Mouse (Mus musculus): ENCODE data around the gene Satb2. TPM values are rescaled to one million over a fixed set of nuclear protein-coding genes. Genes with fewer than 3 reads are reported as not detected.

The Satb2 gene
- polyA plus RNA-seq, 1 experiment, result 1.8 TPM

DNA sequence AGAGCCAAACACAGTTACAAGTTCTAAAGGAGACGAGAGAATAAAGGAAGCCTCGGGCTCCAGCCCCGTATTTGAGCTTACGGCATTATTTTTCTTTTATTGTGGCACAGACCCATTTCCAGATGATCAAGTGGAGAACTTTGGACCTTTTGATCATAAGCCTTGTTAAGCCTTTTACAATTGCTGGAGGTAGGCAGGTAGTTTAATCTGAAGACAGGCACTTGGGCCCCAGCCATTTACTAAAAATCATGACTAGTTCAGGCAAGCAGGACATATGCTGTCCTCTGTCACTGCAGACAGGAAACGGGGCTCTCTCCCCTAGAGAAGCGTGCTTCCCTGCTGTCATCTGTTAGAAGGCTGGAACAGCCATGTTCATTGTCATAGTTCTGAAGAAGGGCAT, 26.9 kb downstream of the Satb2 start:
- Histone ChIP-seq H3K27me3 (ENCODE audit: control insufficient read depth, insufficient read depth, insufficient read length) (no peaks in the 10 kb centered on the region), H3K79me2 (ENCODE audit: control insufficient read depth, insufficient read depth) (no peaks in the 10 kb centered on the region), H3K36me3 (ENCODE audit: control insufficient read depth, insufficient read depth) (peaks cover 10% of the 10 kb centered on the region), H3K4me3 (no peak overlapping the region), H3ac (ENCODE audit: control insufficient read depth, insufficient read length) (no peak overlapping the region), H3K4me2 (ENCODE audit: low read depth) (no peak overlapping the region)
- TF ChIP-seq MAX (IDR thresholded peaks at IDR 0.05; ENCODE audit: low read depth) (no peak), E2F4 (IDR thresholded peaks at IDR 0.05; ENCODE audit: insufficient read depth) (no peak), REST (IDR thresholded peaks at IDR 0.05; ENCODE audit: insufficient read depth, insufficient read length) (no peak), TCF12 (IDR thresholded peaks at IDR 0.05; ENCODE audit: insufficient read depth, poor library complexity, severe bottlenecking) (no peak), MYOD1 (IDR thresholded peaks at IDR 0.05; ENCODE audit: control insufficient read depth in 1 of 3, insufficient read length in 2 of 3, low read depth in 2 of 3) (no peak), POLR2A (IDR thresholded peaks at IDR 0.05; ENCODE audit: insufficient read length, low read depth) (no peak), POLR2AphosphoS2 (IDR thresholded peaks at IDR 0.05; ENCODE audit: insufficient read length, low read depth) (no peak), TCF3 (IDR thresholded peaks at IDR 0.05; ENCODE audit: insufficient read length, low read depth) (no peak), CEBPB (IDR thresholded peaks at IDR 0.05; ENCODE audit: insufficient read depth, poor library complexity, severe bottlenecking) (no peak), MYOG (IDR thresholded peaks at IDR 0.05; ENCODE audit: control insufficient read depth in 1 of 3, insufficient read depth in 1 of 3, insufficient read length in 2 of 3, low read depth in 2 of 3) (no peak), SRF (IDR thresholded peaks at IDR 0.05; ENCODE audit: control insufficient read depth, insufficient read length, low read depth) (no peak), USF1 (IDR thresholded peaks at IDR 0.05; ENCODE audit: low read depth) (no peak)

DNA sequence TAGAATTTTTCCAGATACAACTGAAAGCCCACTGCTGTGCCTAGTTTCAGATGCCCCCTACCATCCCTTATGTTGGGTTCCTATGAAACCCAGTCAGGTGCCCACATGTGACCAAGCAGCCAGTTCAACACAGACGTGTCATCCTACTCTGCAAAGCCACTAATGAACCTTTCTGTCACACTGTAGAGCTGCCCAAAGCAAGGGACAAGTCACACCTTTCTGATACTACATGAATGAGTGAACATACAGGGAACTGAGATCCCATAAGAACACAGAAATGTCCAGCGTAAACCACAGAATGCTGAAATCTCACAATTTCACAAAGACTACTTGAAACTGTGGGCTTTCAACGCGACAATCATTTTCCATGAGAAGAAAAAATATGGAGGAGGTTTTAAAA, 39.0 kb downstream of the Satb2 start:
- H3ac ChIP-seq (ENCODE audit: control insufficient read depth, insufficient read length), result no peak overlapping the region
- H3K36me3 ChIP-seq (ENCODE audit: control insufficient read depth, insufficient read depth), result peaks cover 7% of the 10 kb centered on the region
- no peaks in the 10 kb centered on the region for H3K79me2 ChIP-seq (ENCODE audit: control insufficient read depth, insufficient read depth)
- no peak overlapping the region for H3K4me3 ChIP-seq
- H3K27me3 ChIP-seq (ENCODE audit: control insufficient read depth, insufficient read depth, insufficient read length), result no peaks in the 10 kb centered on the region
- TF ChIP-seq TCF12 (IDR thresholded peaks at IDR 0.05; ENCODE audit: insufficient read depth, poor library complexity, severe bottlenecking), result no peak
- TF ChIP-seq POLR2AphosphoS2 (IDR thresholded peaks at IDR 0.05; ENCODE audit: insufficient read length, low read depth), result no peak
- TF ChIP-seq POLR2A (IDR thresholded peaks at IDR 0.05; ENCODE audit: insufficient read length, low read depth), result no peak
- no peak for TF ChIP-seq E2F4 (IDR thresholded peaks at IDR 0.05; ENCODE audit: insufficient read depth)
- TF ChIP-seq CEBPB (IDR thresholded peaks at IDR 0.05; ENCODE audit: insufficient read depth, poor library complexity, severe bottlenecking), result no peak
- no peak overlapping the region for H3K4me2 ChIP-seq (ENCODE audit: low read depth)

DNA sequence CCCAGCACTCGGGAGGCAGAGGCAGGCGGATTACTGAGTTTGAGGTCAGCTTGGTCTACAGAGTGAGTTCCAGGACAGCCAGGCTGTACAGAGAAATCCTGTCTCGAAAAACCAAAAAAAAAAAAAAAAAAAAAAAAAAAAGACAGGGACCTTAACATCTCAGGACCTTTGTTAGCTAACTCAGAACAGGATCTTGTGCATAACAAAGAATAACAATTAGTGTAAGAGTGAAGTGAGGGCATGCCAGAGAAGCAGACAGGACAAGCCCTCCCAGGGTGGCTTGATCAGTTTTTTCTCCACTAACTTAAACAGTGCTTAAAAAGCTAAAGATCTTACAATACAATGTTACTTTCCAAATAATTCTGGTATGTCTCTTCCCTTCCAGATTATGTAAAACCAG, 40.0 kb downstream of the Satb2 start:
- no peak overlapping the region for H3ac ChIP-seq (ENCODE audit: control insufficient read depth, insufficient read length)
- H3K27me3 ChIP-seq (ENCODE audit: control insufficient read depth, insufficient read depth, insufficient read length), result no peaks in the 10 kb centered on the region
- TF ChIP-seq SRF (IDR thresholded peaks at IDR 0.05; ENCODE audit: control insufficient read depth, insufficient read length, low read depth) (no peak), MAX (IDR thresholded peaks at IDR 0.05; ENCODE audit: low read depth) (no peak), CEBPB (IDR thresholded peaks at IDR 0.05; ENCODE audit: insufficient read depth, poor library complexity, severe bottlenecking) (no peak), MYOG (IDR thresholded peaks at IDR 0.05; ENCODE audit: control insufficient read depth in 1 of 3, insufficient read depth in 1 of 3, insufficient read length in 2 of 3, low read depth in 2 of 3) (no peak), USF1 (IDR thresholded peaks at IDR 0.05; ENCODE audit: low read depth) (no peak), TCF3 (IDR thresholded peaks at IDR 0.05; ENCODE audit: insufficient read length, low read depth) (no peak), REST (IDR thresholded peaks at IDR 0.05; ENCODE audit: insufficient read depth, insufficient read length) (no peak), POLR2AphosphoS2 (IDR thresholded peaks at IDR 0.05; ENCODE audit: insufficient read length, low read depth) (no peak), E2F4 (IDR thresholded peaks at IDR 0.05; ENCODE audit: insufficient read depth) (no peak), MYOD1 (IDR thresholded peaks at IDR 0.05; ENCODE audit: control insufficient read depth in 1 of 3, insufficient read length in 2 of 3, low read depth in 2 of 3) (no peak), TCF12 (IDR thresholded peaks at IDR 0.05; ENCODE audit: insufficient read depth, poor library complexity, severe bottlenecking) (no peak), POLR2A (IDR thresholded peaks at IDR 0.05; ENCODE audit: insufficient read length, low read depth) (no peak)
- no peak overlapping the region for H3K4me3 ChIP-seq
- no peaks in the 10 kb centered on the region for H3K79me2 ChIP-seq (ENCODE audit: control insufficient read depth, insufficient read depth)
- H3K36me3 ChIP-seq (ENCODE audit: control insufficient read depth, insufficient read depth), result peaks cover 6% of the 10 kb centered on the region
- no peak overlapping the region for H3K4me2 ChIP-seq (ENCODE audit: low read depth)

DNA sequence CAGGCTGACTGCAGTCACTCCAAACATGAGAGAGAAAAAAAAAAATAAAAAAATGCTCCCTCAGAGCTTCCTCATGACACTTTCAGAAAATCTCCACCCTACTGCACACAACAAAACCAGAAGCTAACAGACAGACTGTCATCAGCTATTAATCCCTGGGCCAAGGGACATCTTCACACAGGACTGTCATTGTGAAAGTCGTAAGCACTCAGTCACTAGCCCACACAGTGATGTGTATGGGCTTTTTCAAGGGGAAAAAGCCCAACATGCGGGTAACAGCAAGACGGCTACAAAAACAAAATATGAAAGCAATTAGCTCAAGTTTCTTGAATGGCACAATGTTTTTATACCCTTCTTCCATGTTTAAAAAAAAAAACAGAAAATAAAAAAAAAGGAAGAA, 41.9 kb downstream of the Satb2 start:
- Histone ChIP-seq H3ac (ENCODE audit: control insufficient read depth, insufficient read length) (no peak overlapping the region), H3K36me3 (ENCODE audit: control insufficient read depth, insufficient read depth) (peaks cover 3% of the 10 kb centered on the region), H3K4me2 (ENCODE audit: low read depth) (no peak overlapping the region), H3K27me3 (ENCODE audit: control insufficient read depth, insufficient read depth, insufficient read length) (no peaks in the 10 kb centered on the region), H3K79me2 (ENCODE audit: control insufficient read depth, insufficient read depth) (no peaks in the 10 kb centered on the region), H3K4me3 (no peak overlapping the region)
- no peak for TF ChIP-seq USF1 (IDR thresholded peaks at IDR 0.05; ENCODE audit: low read depth)
- TF ChIP-seq REST (IDR thresholded peaks at IDR 0.05; ENCODE audit: insufficient read depth, insufficient read length), result no peak
- no peak for TF ChIP-seq SRF (IDR thresholded peaks at IDR 0.05; ENCODE audit: control insufficient read depth, insufficient read length, low read depth)
- TF ChIP-seq MYOG (IDR thresholded peaks at IDR 0.05; ENCODE audit: control insufficient read depth in 1 of 3, insufficient read depth in 1 of 3, insufficient read length in 2 of 3, low read depth in 2 of 3), result no peak
- TF ChIP-seq POLR2AphosphoS2 (IDR thresholded peaks at IDR 0.05; ENCODE audit: insufficient read length, low read depth), result no peak
- no peak for TF ChIP-seq MYOD1 (IDR thresholded peaks at IDR 0.05; ENCODE audit: control insufficient read depth in 1 of 3, insufficient read length in 2 of 3, low read depth in 2 of 3)
- TF ChIP-seq TCF3 (IDR thresholded peaks at IDR 0.05; ENCODE audit: insufficient read length, low read depth), result no peak
- no peak for TF ChIP-seq CEBPB (IDR thresholded peaks at IDR 0.05; ENCODE audit: insufficient read depth, poor library complexity, severe bottlenecking)

DNA sequence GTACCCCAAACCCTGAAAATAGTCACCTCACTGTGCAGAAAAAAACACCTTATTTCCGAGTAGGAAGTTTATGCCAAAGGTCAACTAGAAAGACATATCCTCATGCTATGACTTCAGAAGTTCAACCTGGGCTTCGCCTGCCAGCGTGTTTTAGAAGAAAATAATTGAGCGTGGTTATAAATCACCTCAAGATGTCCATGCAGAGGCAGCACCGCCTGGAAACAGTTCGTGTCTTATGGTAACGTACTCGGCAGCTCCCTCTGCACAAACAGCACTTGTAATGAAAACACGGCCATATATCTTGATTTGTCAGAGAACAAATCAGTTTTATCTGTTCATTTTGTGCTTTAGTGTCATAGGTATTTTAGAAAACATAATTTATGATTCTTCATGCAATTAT, 44.6 kb downstream of the Satb2 start:
- no peaks in the 10 kb centered on the region for H3K79me2 ChIP-seq (ENCODE audit: control insufficient read depth, insufficient read depth)
- H3ac ChIP-seq (ENCODE audit: control insufficient read depth, insufficient read length), result no peak overlapping the region
- H3K4me3 ChIP-seq, result no peak overlapping the region
- H3K36me3 ChIP-seq (ENCODE audit: control insufficient read depth, insufficient read depth), result peaks cover 3% of the 10 kb centered on the region
- TF ChIP-seq POLR2AphosphoS2 (IDR thresholded peaks at IDR 0.05; ENCODE audit: insufficient read length, low read depth) (no peak), MYOD1 (IDR thresholded peaks at IDR 0.05; ENCODE audit: control insufficient read depth in 1 of 3, insufficient read length in 2 of 3, low read depth in 2 of 3) (no peak), E2F4 (IDR thresholded peaks at IDR 0.05; ENCODE audit: insufficient read depth) (no peak), CEBPB (IDR thresholded peaks at IDR 0.05; ENCODE audit: insufficient read depth, poor library complexity, severe bottlenecking) (no peak), REST (IDR thresholded peaks at IDR 0.05; ENCODE audit: insufficient read depth, insufficient read length) (no peak), MYOG (IDR thresholded peaks at IDR 0.05; ENCODE audit: control insufficient read depth in 1 of 3, insufficient read depth in 1 of 3, insufficient read length in 2 of 3, low read depth in 2 of 3) (no peak), TCF12 (IDR thresholded peaks at IDR 0.05; ENCODE audit: insufficient read depth, poor library complexity, severe bottlenecking) (no peak), MAX (IDR thresholded peaks at IDR 0.05; ENCODE audit: low read depth) (no peak), TCF3 (IDR thresholded peaks at IDR 0.05; ENCODE audit: insufficient read length, low read depth) (no peak), POLR2A (IDR thresholded peaks at IDR 0.05; ENCODE audit: insufficient read length, low read depth) (no peak)
- H3K4me2 ChIP-seq (ENCODE audit: low read depth), result no peak overlapping the region
- H3K27me3 ChIP-seq (ENCODE audit: control insufficient read depth, insufficient read depth, insufficient read length), result no peaks in the 10 kb centered on the region
